Mouse (Mus musculus) heart, embryonic 12.5 days (tissue): Measurements from ENCODE around the gene Tspan14. TPM values are rescaled to one million over a fixed set of nuclear protein-coding genes. Genes with fewer than 3 reads are reported as not detected.

Source experiments
- ATAC-seq: fragments of 200-750 bp; cut with Nextera tagmentation; 2 replicates; pipeline ENCODE4 v1.8.0; 2017; ENCODE audit warnings: moderate TSS enrichment, moderate library complexity; ENCODE audit not compliant: insufficient number of reproducible peaks, low FRiP score
- H3K27ac ChIP-seq: fragments of 300-500 bp; sonication (generic); 2 replicates; pipeline ENCODE4 v1.5.1; 2016; ENCODE audit warnings: mild to moderate bottlenecking, moderate library complexity; ENCODE audit not compliant: poor library complexity, severe bottlenecking
- H3K27me3 ChIP-seq: fragments of 300-500 bp; sonication (generic); replicated peaks from 2 replicates; pipeline ENCODE4 v1.6.1; 2016; ENCODE audit warnings: mild to moderate bottlenecking, moderate library complexity
- H3K36me3 ChIP-seq: fragments of 300-500 bp; sonication (generic); 2 replicates; pipeline ENCODE4 v1.6.1; 2016; ENCODE audit warnings: mild to moderate bottlenecking, moderate library complexity
- H3K4me1 ChIP-seq: fragments of 300-500 bp; sonication (generic); replicated peaks from 2 replicates; pipeline ENCODE4 v1.6.1; 2016; ENCODE audit warnings: mild to moderate bottlenecking
- H3K4me2 ChIP-seq: fragments of 300-500 bp; sonication (generic); 2 replicates; pipeline ENCODE4 v1.6.1; 2016; ENCODE audit warnings: mild to moderate bottlenecking, moderate library complexity
- H3K4me3 ChIP-seq: fragments of 300-500 bp; sonication (generic); 2 replicates; pipeline ENCODE4 v1.5.1; 2016; ENCODE audit warnings: mild to moderate bottlenecking
- H3K9ac ChIP-seq: fragments of 300-500 bp; sonication (generic); 2 replicates; pipeline ENCODE4 v1.6.1; 2016; ENCODE audit warnings: mild to moderate bottlenecking, moderate library complexity
- H3K9me3 ChIP-seq: fragments of 300-500 bp; sonication (generic); replicated peaks from 2 replicates; pipeline ENCODE4 v1.6.1; 2016; ENCODE audit warnings: mild to moderate bottlenecking, moderate library complexity
- WGBS: fragments of 180-500 bp; shearing (Covaris S2); methylation state at CpG from one replicate; pipeline ENCODE4 v1.1.7; 2016; 5-methylcytosine and 5-hydroxymethylcytosine counted together
- polyA plus RNA-seq: library from polyadenylated mRNA; unstranded; fragments of >200 nt; fragmentation: Nextera tagmentation; extraction: Ambion mirVana; gene quantifications from 2 replicates; pipeline ENCODE4 v1.2.1, GENCODE M21; 2016

Tspan14 gene
- polyA plus RNA-seq, 1 experiment from 2014 or later = 43.2 TPM

DNA sequence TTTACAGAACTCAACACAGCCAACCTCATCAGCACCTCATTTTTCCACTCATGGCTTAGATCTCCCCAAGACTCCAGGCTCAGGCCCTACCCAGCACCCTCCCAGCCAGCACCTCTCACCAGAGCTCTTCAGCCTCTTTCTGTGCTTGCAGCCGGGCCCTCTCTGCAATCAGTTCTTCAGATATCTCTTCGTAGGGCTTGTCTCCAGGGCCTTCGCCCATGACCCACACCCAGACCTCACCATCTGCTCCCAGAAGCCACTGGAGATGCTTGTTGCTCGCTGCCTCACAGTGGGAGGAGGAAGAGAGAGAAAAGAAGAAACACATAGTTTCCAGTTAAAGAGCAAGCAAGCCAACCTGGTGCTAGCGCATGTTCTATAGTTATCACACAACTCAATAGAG, 92.6 kb downstream of the Tspan14 start:
- no peaks in the 10 kb centered on the region for H3K27me3 ChIP-seq
- H3K4me3 ChIP-seq = no peak overlapping the region
- H3K9ac ChIP-seq = no peak overlapping the region
- H3K36me3 ChIP-seq = no peaks in the 10 kb centered on the region
- H3K4me1 ChIP-seq = no peaks in the 10 kb centered on the region
- H3K27ac ChIP-seq = no peak overlapping the region
- no peak for ATAC-seq
- 69% methylated on average over 5 of the region's 5 CpGs for whole genome bisulfite sequencing
- H3K4me2 ChIP-seq = no peak overlapping the region
- no peaks in the 10 kb centered on the region for H3K9me3 ChIP-seq

GRCm38 (mm10) chr14:40870598-40870997, 96.0 kb downstream of the Tspan14 start:
- Histone ChIP-seq H3K9me3 (no peaks in the 10 kb centered on the region), H3K9ac (no peak overlapping the region), H3K4me1 (no peaks in the 10 kb centered on the region), H3K36me3 (no peaks in the 10 kb centered on the region), H3K4me2 (no peak overlapping the region), H3K4me3 (no peak overlapping the region), H3K27me3 (no peaks in the 10 kb centered on the region), H3K27ac (no peak overlapping the region)
- 73% methylated on average over 3 of the region's 3 CpGs for WGBS
- no peak for ATAC-seq

GRCm38 (mm10) chr14:40864811-40865514, 101.6 kb downstream of the Tspan14 start:
- no peaks in the 10 kb centered on the region for H3K36me3 ChIP-seq
- 64% methylated on average over 6 of the region's 6 CpGs for WGBS
- H3K4me3 ChIP-seq = no peak overlapping the region
- no peak overlapping the region for H3K9ac ChIP-seq
- no peak overlapping the region for H3K27ac ChIP-seq
- H3K27me3 ChIP-seq = no peaks in the 10 kb centered on the region
- no peak overlapping the region for H3K4me2 ChIP-seq
- no peaks in the 10 kb centered on the region for H3K9me3 ChIP-seq
- no peak for ATAC-seq
- H3K4me1 ChIP-seq = no peaks in the 10 kb centered on the region

- Histone ChIP-seq H3K36me3 (no peaks in the 10 kb centered on the region), H3K9ac (no peak overlapping the region), H3K4me2 (no peak overlapping the region), H3K27ac (no peak overlapping the region), H3K9me3 (no peaks in the 10 kb centered on the region), H3K4me3 (no peak overlapping the region), H3K4me1 (no peaks in the 10 kb centered on the region), H3K27me3 (no peaks in the 10 kb centered on the region)
- WGBS = 47% methylated on average over 3 of the region's 3 CpGs
- no peak for ATAC-seq
Observed at GRCm38 (mm10) chr14:40863659-40864058, 102.9 kb downstream of the Tspan14 start.

GRCm38 (mm10) chr14:40863022-40863421, 103.6 kb downstream of the Tspan14 start:
- Histone ChIP-seq H3K27me3 (no peaks in the 10 kb centered on the region), H3K27ac (no peak overlapping the region), H3K9me3 (no peaks in the 10 kb centered on the region), H3K4me2 (no peak overlapping the region), H3K4me3 (no peak overlapping the region), H3K36me3 (no peaks in the 10 kb centered on the region), H3K4me1 (no peaks in the 10 kb centered on the region), H3K9ac (no peak overlapping the region)
- ATAC-seq = no peak

Other genes starting within 250 kb of the Tspan14 start
- gene Sh2d4b, start 73.5 kb downstream of the Tspan14 start, polyA plus RNA-seq = 0.50 and 0.82 TPM in 2 replicates
- 58.7 and 59.1 TPM in 2 replicates for gene Fam213a, start 47.0 kb upstream of the Tspan14 start, polyA plus RNA-seq
- 0.29 TPM in 1 of 2 replicates, not detected in the other for gene Dydc2, start 102.4 kb upstream of the Tspan14 start, polyA plus RNA-seq
- not detected in 2 replicates for gene Dydc1, start 106.1 kb upstream of the Tspan14 start, polyA plus RNA-seq
- 0.63 TPM in 2 replicates for gene Mat1a, start 138.2 kb upstream of the Tspan14 start, polyA plus RNA-seq
- gene Sftpa1, start 165.0 kb upstream of the Tspan14 start, polyA plus RNA-seq = 0.20 and 0.23 TPM in 2 replicates
- 0.27 TPM in 1 of 2 replicates, not detected in the other for gene Mbl1, start 184.7 kb upstream of the Tspan14 start, polyA plus RNA-seq
- not detected in 2 replicates for gene Sftpd, start 218.3 kb upstream of the Tspan14 start, polyA plus RNA-seq